Mouse (Mus musculus): ENCODE results near the gene Bfsp2.
"Not testable (repeated sequence)": the region's sequence is repeated elsewhere in the genome, so short reads cannot be mapped to it uniquely, and the experiment has no call there.

Bfsp2 gene

GRCm38 (mm10) chr9:103431718-103432117 is 48.5 kb downstream of the Bfsp2 start:
- in situ Hi-C loops (cut with MboI; ENCODE audit: low sequenced_read_pairs), result no loop called here

DNA sequence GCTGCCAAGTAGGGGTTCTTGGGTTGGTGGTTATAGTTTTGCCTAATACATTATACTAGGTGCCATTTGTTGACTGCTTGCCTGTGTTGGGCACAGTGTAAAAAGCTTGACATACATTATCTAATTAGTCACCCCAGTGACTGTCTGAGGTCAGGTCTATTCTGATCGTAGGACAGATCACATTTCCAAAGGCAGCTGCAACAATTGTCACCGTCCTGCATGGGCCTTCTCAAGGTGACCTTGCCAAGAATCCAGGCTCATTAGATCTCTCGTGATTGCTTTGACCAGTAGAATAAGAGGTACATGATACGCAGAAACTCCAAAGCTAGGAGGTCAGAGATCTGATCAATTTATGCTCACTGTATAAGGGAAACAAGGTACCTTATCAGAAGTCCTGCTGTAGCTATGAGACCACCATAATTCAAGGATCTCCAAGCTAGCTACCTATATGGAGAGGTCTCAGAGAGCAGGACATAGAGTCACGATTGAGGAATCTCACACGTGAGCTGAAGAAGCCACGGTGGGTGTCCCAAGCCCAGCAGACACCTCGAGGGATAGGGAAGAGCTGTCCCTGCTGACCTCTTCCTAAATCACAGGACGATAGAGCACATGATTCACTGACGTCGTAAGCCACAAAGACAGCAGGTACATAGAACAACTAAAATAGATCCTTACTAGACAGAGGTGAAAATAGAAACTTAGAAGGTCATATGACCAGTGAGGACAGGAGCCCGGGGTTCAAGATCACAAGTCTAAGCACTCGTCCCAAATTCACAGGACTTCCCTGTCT is 49.6 kb downstream of the Bfsp2 start:
- in situ Hi-C loops (cut with MboI; ENCODE audit: low sequenced_read_pairs), result no loop called here

DNA sequence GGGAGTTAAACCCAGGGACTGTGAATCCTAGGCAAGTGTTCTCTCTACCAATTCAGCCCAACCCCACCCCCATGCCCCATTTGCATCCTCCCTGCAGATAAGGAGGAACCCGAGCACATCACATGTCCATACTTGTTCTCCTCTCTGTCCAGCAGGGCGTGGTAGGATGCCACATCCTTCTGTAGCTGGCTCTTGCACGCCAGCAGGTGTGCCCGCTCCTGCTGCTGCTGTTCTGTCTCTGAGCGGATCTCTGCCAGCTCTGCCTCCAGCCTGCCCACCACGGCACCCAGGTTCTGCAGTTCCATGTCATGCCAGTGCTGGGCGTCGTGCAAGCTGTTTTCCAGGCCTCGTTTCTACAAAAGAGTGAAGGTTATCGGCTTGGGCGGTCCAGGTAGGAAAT is 53.8 kb downstream of the Bfsp2 start:
- in situ Hi-C loops (cut with MboI; ENCODE audit: low sequenced_read_pairs), result no loop called here

DNA sequence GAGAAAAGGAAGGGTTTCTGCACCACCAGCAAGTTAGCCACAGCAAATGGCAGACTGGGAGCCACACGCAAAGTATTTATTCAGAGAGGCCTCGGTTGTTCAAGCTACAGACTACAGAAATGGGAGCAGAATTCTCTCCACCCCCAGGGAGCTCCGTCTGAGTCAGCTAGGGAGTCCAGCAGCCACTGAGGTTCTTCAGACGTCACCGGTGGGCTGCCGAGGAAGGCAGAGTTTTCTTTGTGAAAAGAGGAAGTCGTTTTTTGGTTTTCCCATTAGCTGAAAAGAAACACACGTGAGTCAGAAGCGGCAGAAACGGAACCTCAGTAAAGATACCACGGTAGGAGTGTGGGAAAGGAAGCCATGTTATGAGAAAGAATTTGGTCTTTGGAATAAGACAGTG is 55.4 kb downstream of the Bfsp2 start:
- in situ Hi-C loops (cut with MboI; ENCODE audit: low sequenced_read_pairs), result no loop called here

DNA sequence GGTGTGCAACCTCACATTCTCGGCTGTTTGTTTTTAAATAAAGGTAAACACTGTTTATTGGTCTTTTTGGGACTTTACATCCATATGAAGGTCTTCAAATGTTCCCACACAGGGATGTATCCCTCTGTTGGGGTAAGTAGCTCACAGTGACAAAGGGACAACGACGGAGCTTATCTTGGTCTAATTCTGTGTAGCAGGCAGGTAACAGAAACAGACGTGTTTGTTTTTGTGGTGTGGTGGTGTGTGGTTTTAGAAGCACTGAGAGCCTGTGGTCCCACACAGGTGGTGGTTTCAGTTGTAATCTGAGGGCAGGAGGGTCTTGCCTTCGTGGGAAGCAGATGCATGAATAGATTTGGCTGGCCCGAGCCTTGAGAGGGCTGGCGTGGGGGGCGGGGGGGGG is 56.3 kb downstream of the Bfsp2 start:
- in situ Hi-C loops (cut with MboI; ENCODE audit: low sequenced_read_pairs), result no loop called here

- in situ Hi-C loops (cut with MboI; ENCODE audit: low sequenced_read_pairs), result no loop called here
Measured at GRCm38 (mm10) chr9:103423384-103423783, 56.8 kb downstream of the Bfsp2 start.

- in situ Hi-C loops (cut with MboI; ENCODE audit: low sequenced_read_pairs), result no loop called here
Measured at GRCm38 (mm10) chr9:103422847-103423246, 57.4 kb downstream of the Bfsp2 start.

GRCm38 (mm10) chr9:103420844-103421243 is 59.4 kb downstream of the Bfsp2 start:
- in situ Hi-C loops (cut with MboI; ENCODE audit: low sequenced_read_pairs), result no loop called here

GRCm38 (mm10) chr9:103418786-103419185 is 61.4 kb downstream of the Bfsp2 start:
- in situ Hi-C loops (cut with MboI; ENCODE audit: low sequenced_read_pairs), result no loop called here

DNA sequence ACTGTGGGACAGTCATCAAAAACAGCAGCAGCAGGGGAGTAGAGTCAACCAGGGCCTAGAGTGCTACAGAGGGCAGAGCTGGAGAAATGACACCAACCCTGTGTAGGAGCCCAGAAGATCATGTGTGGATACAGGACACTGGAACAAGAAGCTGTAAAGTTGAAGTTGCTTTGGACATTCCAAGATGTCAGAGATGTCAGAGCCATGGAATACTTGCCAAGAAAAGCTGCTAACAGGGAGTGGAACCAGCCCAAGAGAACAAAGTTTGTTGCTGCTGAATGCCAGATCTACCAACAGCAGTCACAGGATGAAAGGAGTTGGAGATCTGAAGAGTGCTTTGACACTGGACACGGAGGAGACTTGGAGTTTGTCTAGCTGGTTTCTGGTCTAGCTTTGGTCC is 62.0 kb downstream of the Bfsp2 start:
- in situ Hi-C loops (cut with MboI; ENCODE audit: low sequenced_read_pairs), result not testable (repeated sequence)

- in situ Hi-C loops (cut with MboI; ENCODE audit: low sequenced_read_pairs), result no loop called here
Measured at GRCm38 (mm10) chr9:103413457-103413856, 66.8 kb downstream of the Bfsp2 start.

DNA sequence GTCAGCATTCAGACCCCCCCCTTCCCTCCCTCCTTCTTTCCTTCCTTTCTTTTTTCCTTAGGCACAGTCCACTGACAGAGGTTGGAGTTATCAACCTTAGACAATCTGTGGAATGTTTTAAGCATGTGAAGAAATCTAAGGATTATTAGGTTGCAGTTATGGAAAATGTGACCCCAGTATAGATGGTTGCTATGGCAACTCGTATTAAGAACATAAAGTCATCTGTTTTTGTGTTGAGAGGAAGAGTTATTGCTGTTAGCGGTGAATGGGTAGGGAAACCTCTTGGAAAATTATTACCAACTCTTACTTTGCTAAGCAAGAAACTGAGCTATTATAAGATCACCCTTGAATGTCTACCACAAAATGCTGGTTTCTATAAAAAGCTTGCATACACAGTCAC is 71.1 kb downstream of the Bfsp2 start:
- in situ Hi-C loops (cut with MboI; ENCODE audit: low sequenced_read_pairs), result no loop called here

DNA sequence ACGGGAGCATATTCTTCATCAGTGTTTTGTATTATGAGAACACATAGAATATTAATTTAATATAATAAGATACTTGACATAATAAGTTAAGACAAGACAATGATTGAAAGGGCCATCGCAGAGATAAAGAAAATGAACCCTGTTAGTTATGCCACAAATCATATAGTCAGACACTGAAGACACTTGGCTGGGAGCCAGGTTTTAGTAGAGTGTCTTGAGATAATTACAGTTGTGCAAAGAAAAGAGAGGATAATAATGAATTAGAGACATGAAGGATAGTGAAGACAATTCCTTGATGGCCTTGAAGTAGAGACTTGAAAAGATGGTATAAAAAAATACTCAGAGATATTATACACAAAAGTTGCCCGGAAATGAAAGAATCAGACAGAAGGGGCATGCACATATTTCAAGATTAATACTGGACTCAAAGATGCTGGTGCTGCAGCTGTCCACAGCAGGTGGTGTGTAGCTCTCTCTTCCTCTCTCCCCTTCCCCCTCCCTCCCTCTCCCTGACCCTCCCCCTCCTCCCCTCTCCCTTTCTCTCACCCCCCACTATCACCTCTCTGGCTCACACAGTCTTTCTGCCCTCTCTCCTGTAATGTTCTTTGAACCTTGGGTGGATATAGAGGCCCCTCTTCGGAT is 72.0 kb downstream of the Bfsp2 start:
- in situ Hi-C loops (cut with MboI; ENCODE audit: low sequenced_read_pairs), result no loop called here

DNA sequence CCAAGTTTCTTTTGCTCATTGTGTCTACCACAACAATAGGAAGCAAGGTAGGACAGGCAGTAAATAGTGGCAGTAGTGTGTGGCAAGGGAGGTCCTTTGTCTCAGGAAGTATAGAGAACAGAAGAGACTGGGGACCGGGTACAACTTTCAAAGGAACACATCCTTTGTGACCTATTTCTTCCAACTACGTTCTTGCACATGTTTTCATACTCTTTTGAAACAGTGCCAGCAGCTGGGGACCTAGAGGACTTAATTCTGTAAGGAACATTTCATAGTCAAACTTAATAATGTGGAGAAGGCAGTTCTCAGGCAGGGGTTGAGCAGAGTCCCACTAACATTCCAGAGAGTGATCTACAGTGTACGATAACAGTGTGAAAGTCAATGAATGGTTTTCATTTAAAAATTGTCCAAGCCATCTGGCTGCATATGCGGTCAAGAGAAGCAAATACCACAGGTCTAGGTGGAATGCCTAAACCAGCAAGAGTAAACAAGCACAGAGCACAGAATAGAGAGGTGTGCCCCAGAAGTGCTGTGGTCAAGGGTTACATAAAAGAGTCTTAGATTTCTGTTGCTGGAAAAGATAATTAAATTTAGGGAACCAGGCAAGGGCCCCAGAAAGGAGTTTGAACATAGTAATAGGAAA is 76.8 kb downstream of the Bfsp2 start:
- in situ Hi-C loops (cut with MboI; ENCODE audit: low sequenced_read_pairs), result no loop called here

DNA sequence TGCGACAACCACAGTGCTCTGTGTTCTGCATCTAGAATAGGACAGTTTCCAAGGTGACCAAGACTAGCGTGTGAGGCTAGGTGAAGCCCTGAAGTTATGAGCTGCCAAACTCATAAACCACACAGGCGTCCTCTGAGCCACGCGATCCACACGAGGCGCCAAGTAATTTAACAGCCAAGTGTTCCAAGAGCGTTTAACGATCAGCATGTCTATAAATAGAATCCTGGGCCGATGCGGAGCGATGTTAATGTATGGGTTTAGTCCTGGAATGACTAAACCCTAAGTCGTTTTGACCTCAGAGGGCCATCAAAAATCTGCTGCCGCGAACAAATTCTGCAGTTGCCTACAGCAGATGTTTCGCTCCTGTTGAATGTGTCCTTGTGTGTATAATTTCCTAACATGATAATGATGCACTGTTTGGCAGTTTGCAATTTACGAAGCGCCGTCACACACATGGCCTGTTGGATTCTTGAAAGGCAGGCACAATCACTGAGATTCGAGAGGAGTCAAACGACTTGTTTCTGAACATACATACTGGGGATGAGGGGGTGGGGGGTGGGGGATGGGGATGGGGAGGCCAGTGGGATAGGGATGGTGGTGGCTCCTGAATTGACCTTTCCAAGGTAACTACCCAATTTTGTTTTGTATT is 81.6 kb downstream of the Bfsp2 start:
- in situ Hi-C loops (cut with MboI; ENCODE audit: low sequenced_read_pairs), result no loop called here

DNA sequence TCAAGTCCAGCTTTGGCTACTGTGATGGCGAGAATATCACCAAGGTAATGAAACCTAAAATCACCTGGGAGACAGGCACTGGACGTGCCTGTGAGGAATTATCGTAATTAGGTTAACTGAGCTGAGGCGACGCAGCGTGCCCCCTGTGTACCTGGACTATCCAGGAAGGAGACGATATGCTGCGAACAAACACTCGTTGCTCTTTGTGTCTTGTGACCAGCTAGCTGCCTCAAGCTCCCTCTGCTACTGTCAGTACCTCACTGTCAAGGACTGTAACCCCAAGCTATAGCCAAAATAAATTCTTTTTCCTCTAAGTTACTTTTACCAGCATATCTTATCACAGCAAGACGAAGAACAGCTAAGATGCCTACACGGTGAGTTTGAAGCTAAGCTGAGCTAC is 87.0 kb downstream of the Bfsp2 start:
- in situ Hi-C loops (cut with MboI; ENCODE audit: low sequenced_read_pairs), result no loop called here

DNA sequence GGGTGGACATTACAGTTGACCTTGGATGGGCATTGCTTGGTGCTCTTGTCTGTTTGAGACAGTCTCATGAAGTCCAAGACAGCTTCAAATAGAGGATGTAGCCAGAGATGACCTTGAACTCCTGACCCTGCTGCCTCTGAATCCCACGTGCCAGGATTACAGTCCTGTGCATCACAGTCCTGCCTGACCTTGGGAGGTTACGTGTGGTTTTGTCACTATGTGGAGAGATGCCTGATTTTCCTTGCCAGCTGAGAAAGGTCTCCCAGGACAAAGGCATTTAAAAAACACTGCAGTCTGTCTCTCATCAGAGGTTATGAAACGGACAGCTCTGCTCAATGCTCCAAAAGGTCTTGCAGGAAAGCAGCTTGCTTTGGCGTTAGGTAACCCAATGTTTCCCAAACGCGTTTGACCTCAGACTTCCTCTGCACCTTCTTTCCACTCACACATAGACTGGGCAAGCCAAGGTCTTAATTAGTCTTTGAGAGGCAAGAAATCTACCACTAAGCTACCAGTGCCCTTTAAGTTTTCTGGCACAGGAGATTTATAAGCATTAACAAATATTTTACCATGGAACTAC is 88.3 kb downstream of the Bfsp2 start:
- in situ Hi-C loops (cut with MboI; ENCODE audit: low sequenced_read_pairs), result no loop called here

GRCm38 (mm10) chr9:103389261-103389660 is 91.0 kb downstream of the Bfsp2 start:
- in situ Hi-C loops (cut with MboI; ENCODE audit: low sequenced_read_pairs), result no loop called here

- in situ Hi-C loops (cut with MboI; ENCODE audit: low sequenced_read_pairs), result no loop called here
Measured at GRCm38 (mm10) chr9:103387011-103387653, 93.1 kb downstream of the Bfsp2 start.

DNA sequence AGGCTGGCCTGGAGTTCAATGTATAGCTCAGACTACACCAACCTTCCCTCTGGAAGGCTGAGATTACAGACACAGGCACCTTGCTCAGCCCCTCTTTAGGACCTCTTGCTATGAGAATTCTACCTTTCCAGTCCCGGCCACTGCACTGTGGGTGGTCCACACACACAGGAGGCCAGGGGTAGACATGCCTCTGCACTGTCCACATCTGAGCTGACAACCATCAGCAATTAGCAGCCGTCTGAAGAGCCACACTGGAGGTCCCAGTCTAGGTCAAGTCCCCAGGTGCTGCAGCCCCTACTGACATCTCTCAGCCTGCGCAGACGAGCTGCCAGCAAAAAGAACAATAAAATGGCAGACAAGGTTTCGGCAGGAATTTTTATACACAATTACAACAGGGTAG is 93.6 kb downstream of the Bfsp2 start:
- in situ Hi-C loops (cut with MboI; ENCODE audit: low sequenced_read_pairs), result no loop called here

GRCm38 (mm10) chr9:103385600-103385999 is 94.6 kb downstream of the Bfsp2 start:
- in situ Hi-C loops (cut with MboI; ENCODE audit: low sequenced_read_pairs), result no loop called here

All from CH12F3 (cell line).